Mouse (Mus musculus) CH12.LX (cell line): Measurements from ENCODE around the gene Lmo1. TPM values are rescaled to one million over a fixed set of nuclear protein-coding genes. Genes with fewer than 3 reads are reported as not detected.

Experiments used
- DNase-seq: peaks from one replicate; pipeline ENCODE4 v3.0.0-alpha.2; 2013; ENCODE audit errors: extremely low read depth
- H3K27ac ChIP-seq: 2 replicates; pipeline ENCODE4 v1.5.1; 2012; ENCODE audit warnings: low read depth, mild to moderate bottlenecking, control low read depth, moderate library complexity; ENCODE audit not compliant: insufficient read depth
- H3K27me3 ChIP-seq: replicated peaks from 2 replicates; pipeline ENCODE3; 2012; ENCODE audit warnings: inconsistent platforms
- H3K36me3 ChIP-seq, 2 experiments: replicated peaks in 1 of 2; 2 replicates each; pipeline versions ENCODE3 to v1.6.1; 2012; ENCODE audit warnings: inconsistent platforms in 1 of 2, low read length in 1 of 2, mild to moderate bottlenecking in 1 of 2, mixed read lengths in 1 of 2, moderate library complexity in 1 of 2; ENCODE audit not compliant: control insufficient read depth in 1 of 2, insufficient read depth in 1 of 2
- H3K4me1 ChIP-seq, 2 experiments: 2 replicates each; pipeline ENCODE4 v1.6.1; 2012; ENCODE audit warnings: inconsistent platforms in 1 of 2, moderate library complexity in 1 of 2; ENCODE audit not compliant: insufficient read depth in 2 of 2, control insufficient read depth in 1 of 2
- H3K4me2 ChIP-seq: 2 replicates; pipeline ENCODE4 v1.6.1; 2012; ENCODE audit warnings: low read depth, mild to moderate bottlenecking, control low read depth; ENCODE audit not compliant: poor library complexity, insufficient read depth, severe bottlenecking
- H3K4me3 ChIP-seq, 3 experiments: fragments of 150-350 bp in 1 of 3; sonication (generic) in 1 of 3; replicated peaks in 1 of 3; 2 replicates each; pipeline versions ENCODE3 to v1.5.1; 2011 to 2012; ENCODE audit warnings: low read depth in 2 of 3, low read length in 2 of 3, mild to moderate bottlenecking in 2 of 3, moderate library complexity in 2 of 3, control low read depth in 1 of 3, improper control_type of control experiment in 1 of 3, inconsistent platforms in 1 of 3, mixed read lengths in 1 of 3; ENCODE audit not compliant: poor library complexity in 1 of 3
- H3K79me2 ChIP-seq: replicated peaks from 2 replicates; pipeline ENCODE4 v1.6.1; 2012; ENCODE audit warnings: mild to moderate bottlenecking, moderate library complexity; ENCODE audit not compliant: control insufficient read depth, poor library complexity, insufficient read depth, severe bottlenecking; ENCODE audit errors: extremely low read depth
- H3K9ac ChIP-seq: 2 replicates; pipeline ENCODE4 v1.6.1; 2012; ENCODE audit warnings: low read depth, mild to moderate bottlenecking, control low read depth, moderate library complexity; ENCODE audit not compliant: insufficient read depth
- H3K9me3 ChIP-seq: replicated peaks from 2 replicates; pipeline ENCODE3; 2012; ENCODE audit warnings: low read length, inconsistent platforms, mixed read lengths
- CHD1 ChIP-seq: IDR thresholded peaks from 2 replicates; pipeline ENCODE4 v1.6.1; 2012; ENCODE audit warnings: low read depth, low read length, improper control_type of control experiment, inconsistent platforms
- CHD2 ChIP-seq: IDR thresholded peaks from 2 replicates; pipeline ENCODE4 v1.6.1; 2011; ENCODE audit warnings: low read length, improper control_type of control experiment
- E2F4 ChIP-seq: IDR thresholded peaks from 2 replicates; pipeline ENCODE4 v1.6.1; 2011; ENCODE audit warnings: low read depth, low read length, improper control_type of control experiment; ENCODE audit not compliant: insufficient replicate concordance
- ELF1 ChIP-seq: IDR thresholded peaks from 2 replicates; pipeline ENCODE4 v1.6.1; 2014; ENCODE audit warnings: low read depth, mild to moderate bottlenecking, inconsistent platforms, low read length, improper control_type of control experiment
- EP300 ChIP-seq: IDR thresholded peaks from 2 replicates; pipeline ENCODE4 v1.6.1; 2011; ENCODE audit warnings: low read length, improper control_type of control experiment
- ETS1 ChIP-seq: conservative IDR thresholded peaks from 2 replicates; pipeline ENCODE4 v1.6.1; 2012; ENCODE audit warnings: low read depth, mild to moderate bottlenecking, inconsistent platforms, low read length, improper control_type of control experiment, moderate library complexity
- GABPA ChIP-seq: IDR thresholded peaks from 2 replicates; pipeline ENCODE4 v1.6.1; 2012; ENCODE audit warnings: low read depth, low read length, improper control_type of control experiment, inconsistent platforms; ENCODE audit not compliant: insufficient replicate concordance
- MAFK ChIP-seq: IDR thresholded peaks from 2 replicates; pipeline ENCODE4 v1.6.1; 2011; ENCODE audit warnings: low read length, improper control_type of control experiment; ENCODE audit not compliant: insufficient replicate concordance
- MAX ChIP-seq: IDR thresholded peaks from 2 replicates; pipeline ENCODE4 v1.6.1; 2011; ENCODE audit warnings: low read length, improper control_type of control experiment
- MAZ ChIP-seq: IDR thresholded peaks from 2 replicates; pipeline ENCODE4 v1.6.1; 2012; ENCODE audit warnings: low read depth, mild to moderate bottlenecking, inconsistent platforms, low read length, improper control_type of control experiment, moderate library complexity
- NRF1 ChIP-seq: IDR thresholded peaks from 2 replicates; pipeline ENCODE4 v1.6.1; 2014; ENCODE audit warnings: low read depth, mild to moderate bottlenecking, inconsistent platforms, low read length, improper control_type of control experiment, moderate library complexity
- RAD21 ChIP-seq: IDR thresholded peaks from 2 replicates; pipeline ENCODE4 v1.6.1; 2011; ENCODE audit warnings: low read depth, mild to moderate bottlenecking, low read length, improper control_type of control experiment, moderate library complexity
- RCOR1 ChIP-seq: conservative IDR thresholded peaks from 2 replicates; pipeline ENCODE4 v1.6.1; 2012; ENCODE audit warnings: low read depth, mild to moderate bottlenecking, inconsistent platforms, low read length, improper control_type of control experiment
- SIN3A ChIP-seq: IDR thresholded peaks from 2 replicates; pipeline ENCODE4 v1.6.1; 2012; ENCODE audit warnings: low read length, improper control_type of control experiment, inconsistent platforms
- SMC3 ChIP-seq: IDR thresholded peaks from 2 replicates; pipeline ENCODE4 v1.6.1; 2011; ENCODE audit warnings: low read depth, low read length, improper control_type of control experiment
- UBTF ChIP-seq: IDR thresholded peaks from 2 replicates; pipeline ENCODE4 v1.6.1; 2012; ENCODE audit warnings: low read depth, mild to moderate bottlenecking, inconsistent platforms, low read length, improper control_type of control experiment, moderate library complexity
- USF1 ChIP-seq: IDR thresholded peaks from 2 replicates; pipeline ENCODE4 v1.6.1; 2014; ENCODE audit warnings: low read depth, mild to moderate bottlenecking, inconsistent platforms, low read length, improper control_type of control experiment
- ZC3H11A ChIP-seq: IDR thresholded peaks from 2 replicates; pipeline ENCODE4 v1.6.1; 2012; ENCODE audit warnings: low read depth, mild to moderate bottlenecking, inconsistent platforms, low read length, improper control_type of control experiment
- ZMIZ1 ChIP-seq: IDR thresholded peaks from 2 replicates; pipeline ENCODE4 v1.6.1; 2012; ENCODE audit warnings: low read depth, mild to moderate bottlenecking, inconsistent platforms, low read length, improper control_type of control experiment
- ZNF384 ChIP-seq: IDR thresholded peaks from 2 replicates; pipeline ENCODE4 v1.6.1; 2012; ENCODE audit warnings: low read depth, low read length, improper control_type of control experiment, inconsistent platforms
- dilution Hi-C: fragments of 300-500 bp; cut with MboI; formaldehyde crosslinking; loops from 2 replicates; pipeline ENCODE4 v1.14.3; 2020; ENCODE audit warnings: low sequenced_read_pairs; ENCODE audit not compliant: extremely low pct_unique_long_range_greater_than_20kb, extremely low pct_ligation_motif_present
- in situ Hi-C: fragments of 300-500 bp; cut with MboI; formaldehyde crosslinking; loops from 3 replicates; pipeline ENCODE4 v1.14.3; 2019; ENCODE audit warnings: low sequenced_read_pairs, low pct_ligation_motif_present, low pct_unique_long_range_greater_than_20kb, mixed read lengths
- polyA plus RNA-seq: library from polyadenylated mRNA; unstranded; fragments of >175 nt; gene quantifications from 2 replicates; pipeline ENCODE4 v1.2.1, GENCODE M21; 2012; ENCODE audit warnings: low read depth; ENCODE audit not compliant: insufficient read length
- total RNA-seq, 2 experiments: library from RNA; depleted of rRNA; stranded (reverse); fragments of 300-350 nt in 1 of 2; fragments of >200 nt in 1 of 2; gene quantifications; 2 replicates each; pipeline ENCODE4 v1.2.3; 2012 to 2014

The Lmo1 gene
- total and polyA plus RNA-seq, 3 experiments, result 0.30 TPM; not detected in 2

- no peak for TF ChIP-seq SIN3A
- TF ChIP-seq CHD1, result no peak
- TF ChIP-seq SMC3, result no peak
- no peak for TF ChIP-seq NRF1
- TF ChIP-seq EP300, result no peak
- no peak for TF ChIP-seq RAD21
- no peak for TF ChIP-seq ZMIZ1
- no peak for TF ChIP-seq MAZ
- no peak for TF ChIP-seq E2F4
- TF ChIP-seq MAFK, result no peak
- no peak for TF ChIP-seq ZC3H11A
- TF ChIP-seq ETS1, result no peak
- no peak for TF ChIP-seq ELF1
- Histone ChIP-seq H3K9me3 (peaks cover 2% of the 10 kb centered on the region), H3K79me2 (no peaks in the 10 kb centered on the region), H3K9ac (no peak overlapping the region), H3K27me3 (peaks cover 80% of the 10 kb centered on the region), H3K27ac (no peak overlapping the region), H3K4me2 (no peak overlapping the region), H3K36me3 (no peaks in the 10 kb centered on the region), H3K4me1 (no peaks in the 10 kb centered on the region), H3K4me3 (no peak overlapping the region)
- DNase-seq, result no peak
- in situ Hi-C loops (no loop called here), dilution Hi-C loops (no loop called here)
Measured at GRCm38 (mm10) chr7:109200559-109200958, 25.6 kb upstream of the Lmo1 start.

DNA sequence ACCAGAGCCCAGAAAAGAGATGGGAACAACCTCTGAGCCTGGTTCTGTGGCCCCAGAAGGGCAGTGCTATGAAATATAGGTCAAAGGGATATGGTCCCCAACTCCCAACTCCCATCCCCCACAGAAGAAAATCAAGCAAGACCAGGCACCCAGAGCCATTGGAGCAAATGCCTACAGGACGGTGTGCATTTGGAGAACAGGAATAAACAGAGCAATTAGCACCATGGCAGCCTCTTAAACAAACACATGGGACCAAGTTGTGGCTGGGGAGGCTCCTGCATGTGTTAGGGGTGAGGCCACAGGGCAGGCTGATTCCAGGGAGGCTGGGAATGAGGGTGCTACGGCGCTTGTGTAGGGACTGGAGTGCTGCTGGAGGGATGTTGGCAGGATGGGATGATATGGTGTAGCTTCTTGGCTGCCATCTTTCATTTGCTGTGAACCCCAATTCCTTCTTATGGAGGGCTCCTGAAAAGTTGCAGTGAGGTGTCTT, 22.2 kb upstream of the Lmo1 start:
- no peak for TF ChIP-seq MAX
- no peak for TF ChIP-seq ZMIZ1
- no peak for TF ChIP-seq ETS1
- TF ChIP-seq RCOR1, result no peak
- TF ChIP-seq UBTF, result no peak
- TF ChIP-seq CHD2, result no peak
- TF ChIP-seq ZNF384, result no peak
- TF ChIP-seq GABPA, result no peak
- TF ChIP-seq USF1, result no peak
- peaks cover 2% of the 10 kb centered on the region for H3K9me3 ChIP-seq
- peaks cover 96% of the 10 kb centered on the region for H3K27me3 ChIP-seq
- H3K9ac ChIP-seq, result no peak overlapping the region
- no peak overlapping the region for H3K4me3 ChIP-seq
- H3K27ac ChIP-seq, result no peak overlapping the region
- H3K36me3 ChIP-seq, result no peaks in the 10 kb centered on the region
- DNase-seq, result no peak
- H3K4me2 ChIP-seq, result no peak overlapping the region
- no peaks in the 10 kb centered on the region for H3K79me2 ChIP-seq
- in situ Hi-C loops, result no loop called here
- no peaks in the 10 kb centered on the region for H3K4me1 ChIP-seq
- dilution Hi-C loops, result no loop called here
